Mouse (Mus musculus): ENCODE data around the gene Ica1. TPM values are rescaled to one million over a fixed set of nuclear protein-coding genes. Genes with fewer than 3 reads are reported as not detected.

Ica1 gene
- total RNA-seq, 2 experiments from 2014 or later: 67.4 to 78.2 TPM

DNA sequence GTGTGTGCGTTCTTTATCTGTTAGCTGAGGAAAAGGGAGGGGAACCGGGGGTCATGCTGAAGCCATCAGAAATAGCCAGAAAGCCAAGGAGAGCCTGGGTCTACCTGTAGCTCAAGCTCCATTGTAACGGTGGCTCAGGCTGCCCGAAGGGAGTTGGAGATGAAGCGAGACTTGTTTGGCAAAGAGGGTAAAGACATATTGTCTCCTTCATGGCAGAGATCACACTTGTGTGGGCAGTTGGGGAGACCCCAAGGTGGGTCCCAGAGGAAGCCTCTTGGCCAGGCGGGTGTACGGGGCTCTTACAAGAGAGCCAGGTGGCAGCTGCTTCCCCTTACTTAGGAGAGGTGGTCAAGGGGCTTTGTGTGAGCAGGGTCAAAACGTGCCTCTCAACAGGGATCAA lies 150.1 kb downstream of the Ica1 start:
- DNase-seq (ENCODE audit: low spot score in 2 of 2): no peak

GRCm38 (mm10) chr6:8623045-8623444 lies 155.2 kb downstream of the Ica1 start:
- DNase-seq (ENCODE audit: low spot score in 2 of 2): no peak
- intact Hi-C loops (cut with DNase I): no loop called here

More for the DNA sequence above, 150.1 kb downstream of the Ica1 start:
- intact Hi-C loops (cut with DNase I): no loop called here

DNA sequence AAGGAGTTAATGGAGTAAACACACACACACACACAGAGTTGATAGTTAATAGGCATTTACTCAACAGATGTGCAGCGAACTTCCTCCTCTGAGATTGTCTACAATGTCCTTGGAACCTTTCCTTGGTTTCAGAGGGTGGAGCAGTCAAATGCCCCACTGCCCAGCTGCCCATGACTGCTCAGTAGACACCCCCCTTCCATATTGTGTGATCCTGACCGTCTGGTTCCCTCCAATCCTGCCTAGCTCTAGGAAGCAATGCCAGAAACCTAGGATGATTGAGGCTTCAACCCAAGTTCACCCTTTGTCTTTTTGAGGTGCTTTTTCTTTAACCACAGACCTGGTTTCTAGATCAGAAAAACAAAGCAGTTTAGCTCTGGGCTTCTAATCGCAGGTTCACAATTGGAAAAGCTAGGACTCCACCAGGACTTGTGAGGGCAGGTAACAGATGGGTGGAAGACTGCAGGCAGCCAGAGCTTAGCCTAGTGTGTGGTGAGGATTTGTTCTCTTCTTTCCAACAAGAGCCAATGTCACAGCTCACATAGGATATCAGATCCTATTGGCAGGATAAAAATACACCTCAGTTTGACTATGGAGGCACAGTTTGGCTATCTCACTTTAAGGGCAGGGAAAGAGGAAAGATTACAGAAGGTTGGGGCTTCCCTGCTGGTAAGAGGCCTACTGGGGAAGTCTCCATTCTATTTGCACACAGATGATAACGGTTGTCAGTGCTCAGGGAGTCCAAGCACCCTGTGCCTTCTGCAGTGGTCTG lies 158.5 kb downstream of the Ica1 start:
- intact Hi-C loops (cut with DNase I): no loop called here
- DNase-seq (ENCODE audit: low spot score in 2 of 2): no peak

DNA sequence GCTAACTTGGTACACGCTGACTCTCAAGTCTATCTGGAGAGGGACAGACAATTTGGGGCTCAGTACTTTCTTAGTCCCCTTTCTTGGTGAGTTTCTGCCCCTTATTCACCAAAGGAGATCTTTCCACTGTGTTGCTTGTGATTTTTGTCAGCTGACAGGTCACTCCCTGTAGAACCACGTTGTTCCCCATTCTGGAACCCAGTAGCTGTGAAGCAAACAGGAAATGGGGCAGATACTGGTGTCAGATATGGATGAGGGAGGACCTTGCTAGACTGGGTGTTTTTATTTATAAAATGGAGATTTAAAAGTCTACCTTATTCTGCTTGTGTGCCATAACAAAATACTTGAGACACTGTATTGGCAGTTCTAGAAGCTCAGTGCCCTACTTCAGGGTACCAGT lies 160.9 kb downstream of the Ica1 start:
- no peak for DNase-seq (ENCODE audit: low spot score in 2 of 2)
- intact Hi-C loops (cut with DNase I): no loop called here

DNA sequence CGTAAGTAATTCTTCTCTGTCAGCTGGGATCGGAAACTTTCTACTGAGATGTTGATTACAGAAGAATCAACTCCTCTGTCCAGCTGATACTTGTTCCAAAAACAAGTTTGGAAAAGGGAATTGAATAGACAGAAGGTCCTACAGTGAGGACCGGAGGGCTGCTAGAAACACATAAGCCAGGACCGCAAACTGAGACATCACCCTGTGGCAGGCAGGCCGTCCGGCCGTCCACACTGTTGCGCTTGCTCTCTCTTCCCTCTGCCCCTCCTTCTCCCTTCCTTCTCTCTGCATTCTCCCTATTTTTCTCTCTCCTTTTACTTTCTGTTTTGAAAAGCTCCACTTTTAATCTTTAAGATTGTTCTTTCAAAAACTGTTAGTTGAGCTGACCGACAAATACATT lies 186.6 kb downstream of the Ica1 start:
- intact Hi-C loops (cut with DNase I): no loop called here
- DNase-seq (ENCODE audit: low spot score in 2 of 2): no peak

- no peak for DNase-seq (ENCODE audit: low spot score in 2 of 2)
- intact Hi-C loops (cut with DNase I): no loop called here
These were observed 194.4 kb downstream of the Ica1 start for GRCm38 (mm10) chr6:8583892-8584291.

DNA sequence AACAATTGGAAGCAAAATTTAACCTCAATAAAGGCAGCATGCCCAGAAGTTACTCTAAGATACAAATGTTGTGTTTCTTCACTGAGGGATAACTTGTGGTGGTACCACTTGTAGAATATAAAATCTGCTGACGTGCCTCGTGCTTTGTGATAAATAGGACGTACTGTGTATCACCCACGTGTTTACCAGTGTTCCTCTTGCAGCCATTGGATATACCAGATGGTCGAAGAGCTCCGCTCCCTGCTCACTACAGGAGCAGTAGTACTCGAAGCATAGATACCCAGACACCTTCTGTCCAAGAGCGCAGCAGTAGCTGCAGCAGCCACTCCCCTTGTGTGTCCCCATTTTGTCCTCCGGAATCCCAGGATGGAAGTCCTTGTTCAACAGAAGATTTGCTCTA lies 195.9 kb downstream of the Ica1 start:
- no peak for DNase-seq (ENCODE audit: low spot score in 2 of 2)
- intact Hi-C loops (cut with DNase I): no loop called here

Other genes starting within 250 kb of the Ica1 start
- 10 to 100 TPM; 38.9 to 39.9 TPM for gene Nxph1, start 169.9 kb upstream of the Ica1 start, total RNA-seq (2021)

Measured in left cerebral cortex, postnatal 36 days (tissue).